12 mouse cellular contexts compared by ENCODE assay signal in genomic region chr13:58045278-58045677, GRCm38 (mm10).
DNase-seq lines count a peak whose midpoint lies in the region; ATAC-seq and TF ChIP-seq lines count a peak whose summit lies in the region.
"Had no signal": no experiment of that assay in that cellular context is flagged by ENCODE, and none has a peak within 500 bp of the region (broad histone marks: within the 10 kb centered on the region; RNA-seq: fewer than 3 reads in every experiment).

No protein-coding gene starts in this region.

- no peak for DNase-seq in kidney, postnatal 0 days (ENCODE audit: low spot score)
- peak; percentile 52 for DNase-seq in right cerebral cortex, adult 18-20 months
- DNase-seq in right cerebral cortex, postnatal 25 days, result no peak
- DNase-seq in brain, adult 2 months (ENCODE audit: low read depth, low spot score), result peak; percentile 63
- peak; percentile 68 for DNase-seq in thymus, postnatal 4 days

- H3K4me1 ChIP-seq in kidney, postnatal 0 days (replicated peaks; ENCODE audit: insufficient read depth, low read length), result no peaks in the 10 kb centered on the region
- H3K4me1 ChIP-seq in kidney, embryonic 16.5 days (ENCODE audit: insufficient read depth, low read length), result no peaks in the 10 kb centered on the region
- H3K4me1 ChIP-seq: embryonic facial prominence, embryonic 10.5 days had no signal

- no peaks in the 10 kb centered on the region for H3K9me3 ChIP-seq in kidney, postnatal 0 days (replicated peaks; ENCODE audit: low read length)
- H3K9me3 ChIP-seq in kidney, embryonic 16.5 days (ENCODE audit: low read length), result peaks cover 3% of the 10 kb centered on the region; the same call in 1 of the 2 replicates
- H3K9me3 ChIP-seq: embryonic facial prominence, embryonic 10.5 days had no signal

- H3K4me2 ChIP-seq in kidney, postnatal 0 days (ENCODE audit: low read length), result no peak overlapping the region
- H3K4me2 ChIP-seq in kidney, embryonic 16.5 days (replicated peaks; ENCODE audit: low read depth, low read length), result no peak overlapping the region

- no peak for ATAC-seq in kidney, postnatal 0 days (replicated peaks; ENCODE audit: low FRiP score, low read depth)
- no peak for ATAC-seq in kidney, embryonic 16.5 days (ENCODE audit: low FRiP score, low TSS enrichment)
- no peak for ATAC-seq in erythroblast, adult 5-6 weeks (replicated peaks; ENCODE audit: low FRiP score, poor library complexity, severe bottlenecking)
- ATAC-seq: activated CD4-positive, CD25-positive, alpha-beta regulatory T cell, adult 4 months; inflammation-experienced regulatory T-cells, adult 6 months had no signal

- no peaks in the 10 kb centered on the region for H3K36me3 ChIP-seq in kidney, postnatal 0 days (ENCODE audit: insufficient read depth, low read length)
- H3K36me3 ChIP-seq in kidney, embryonic 16.5 days (ENCODE audit: insufficient read depth, low read length), result 0 out of 2 replicates have a peak, but pooled peaks cover 3% of the 10 kb centered on the region
- H3K36me3 ChIP-seq: embryonic facial prominence, embryonic 10.5 days had no signal

- no peaks in the 10 kb centered on the region for H3K27me3 ChIP-seq in kidney, postnatal 0 days (ENCODE audit: insufficient read depth, low read length)
- no peaks in the 10 kb centered on the region for H3K27me3 ChIP-seq in kidney, embryonic 16.5 days (ENCODE audit: insufficient read depth, low read length)
- H3K27me3 ChIP-seq: megakaryocyte, embryonic 14.5 days had no signal

- 66% methylated on average over 4 of the region's 4 CpGs for WGBS in kidney, postnatal 0 days
- 71% methylated on average over 4 of the region's 4 CpGs for WGBS in kidney, embryonic 16.5 days

- H3K27ac ChIP-seq in kidney, postnatal 0 days, result no peak overlapping the region
- no peak overlapping the region for H3K27ac ChIP-seq in kidney, embryonic 16.5 days (ENCODE audit: low read length)
- H3K27ac ChIP-seq: embryonic facial prominence, embryonic 10.5 days; limb, embryonic 10.5 days had no signal

- no peak overlapping the region for H3K9ac ChIP-seq in kidney, postnatal 0 days (ENCODE audit: low read depth, low read length)
- no peak overlapping the region for H3K9ac ChIP-seq in kidney, embryonic 16.5 days (replicated peaks; ENCODE audit: low read length)

- peak; percentile 53 for TF ChIP-seq CTCF in kidney, postnatal 0 days (IDR thresholded peaks at IDR 0.05; ENCODE audit: low read depth)

- no peak overlapping the region for H3K4me3 ChIP-seq in kidney, postnatal 0 days (replicated peaks; ENCODE audit: low read depth, low read length)
- H3K4me3 ChIP-seq in kidney, embryonic 16.5 days (ENCODE audit: low read length), result no peak overlapping the region
- H3K4me3 ChIP-seq: embryonic facial prominence, embryonic 10.5 days; limb, embryonic 10.5 days; megakaryocyte, embryonic 14.5 days had no signal

Comparison
In these comparisons a context has a peak if more than half of its experiments do, and no peak if none do; other contexts are left out.
1. DNase-seq: peak in right cerebral cortex, adult 18-20 months (single experiment), brain, adult 2 months (single experiment) and thymus, postnatal 4 days (single experiment); none in kidney, postnatal 0 days (single experiment) and right cerebral cortex, postnatal 25 days (single experiment).